Mouse (Mus musculus): ENCODE results near the gene Chst11.

DNA sequence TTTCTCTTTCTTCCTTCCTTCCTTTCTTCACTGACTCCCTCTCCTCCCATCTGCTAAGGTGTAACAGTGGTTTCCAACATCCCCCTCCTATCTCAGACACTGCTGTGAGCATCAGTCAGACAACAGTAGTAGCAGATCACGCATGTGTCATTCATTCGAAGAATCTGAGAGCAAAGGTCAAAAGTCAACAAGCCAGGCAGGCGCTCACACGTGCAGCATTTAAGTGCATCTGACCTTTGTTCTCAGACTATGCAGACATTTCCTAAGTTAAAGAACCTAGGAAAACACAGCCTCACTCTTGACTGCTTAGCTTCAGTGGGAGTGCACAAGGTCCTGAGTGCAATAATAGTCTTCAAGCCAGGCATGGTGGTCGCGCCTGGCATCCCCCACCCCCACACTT, 258.8 kb downstream of the Chst11 start:
- no peak for TF ChIP-seq MYC (IDR thresholded peaks at IDR 0.05; ENCODE audit: low read depth, low read length)
- TF ChIP-seq TCF12 (IDR thresholded peaks at IDR 0.05; ENCODE audit: low read depth, low read length) = no peak
- no peak for TF ChIP-seq MXI1 (IDR thresholded peaks at IDR 0.05; ENCODE audit: low read depth, low read length)
- TF ChIP-seq CHD2 (IDR thresholded peaks at IDR 0.05; ENCODE audit: low read length) = no peak
- no peak for TF ChIP-seq CTCF (IDR thresholded peaks at IDR 0.05 in 2 of 3, conservative IDR thresholded peaks at IDR 0.05 in 1 of 3; ENCODE audit: control insufficient read depth in 1 of 3, insufficient read depth in 1 of 3, low read depth in 2 of 3, low read length in 3 of 3, poor library complexity in 1 of 3, severe bottlenecking in 1 of 3)
